Mouse (Mus musculus) G1E (cell line): ENCODE measurements at regions not wholly inside any gene's neighbourhood (a gene's known extent, or its start where the extent isn't known, plus 50 kb on each side); places are given as distances from the start of the nearest gene placed in this dataset.

ENCODE experiments used
- CTCF ChIP-seq: IDR thresholded peaks from 2 replicates; pipeline ENCODE4 v1.5.1; 2012; ENCODE audit warnings: low read depth, low read length, inconsistent platforms, mixed read lengths
- GATA1 ChIP-seq: IDR thresholded peaks from 2 replicates; pipeline ENCODE4 v1.6.1; 2012; ENCODE audit warnings: borderline replicate concordance, low read length, inconsistent platforms, mixed read lengths
- GATA2 ChIP-seq: IDR thresholded peaks from 2 replicates; pipeline ENCODE4 v1.6.1; 2012; ENCODE audit warnings: low read depth, low read length, inconsistent platforms, borderline replicate concordance

- TF ChIP-seq GATA1, result no peak
- TF ChIP-seq CTCF, result no peak
- TF ChIP-seq GATA2, result no peak
These were observed 107.7 kb downstream of the Gm9733 start for GRCm38 (mm10) chr3:15224452-15224851.
